Mouse (Mus musculus): ENCODE results near the gene Dnah6.

GRCm38 (mm10) chr6:72982506-72982905 is 238.9 kb downstream of the Dnah6 start:
- no peak for TF ChIP-seq CTCF (IDR thresholded peaks at IDR 0.05; ENCODE audit: low read depth, low read length)
- TF ChIP-seq GATA1 (IDR thresholded peaks at IDR 0.05; ENCODE audit: borderline replicate concordance, low read length) = no peak
- no peak for TF ChIP-seq TAL1 (conservative IDR thresholded peaks at IDR 0.05; ENCODE audit: low read depth, low read length)
- TF ChIP-seq GATA2 (IDR thresholded peaks at IDR 0.05; ENCODE audit: borderline replicate concordance, low read depth, low read length) = no peak

All from G1E (cell line).